Mouse (Mus musculus): ENCODE measurements around the gene Dscaml1. TPM values are rescaled to one million over a fixed set of nuclear protein-coding genes. Genes with fewer than 3 reads are reported as not detected.

Dscaml1 gene
- polyA plus RNA-seq, 1 experiment: 11.3 TPM

DNA sequence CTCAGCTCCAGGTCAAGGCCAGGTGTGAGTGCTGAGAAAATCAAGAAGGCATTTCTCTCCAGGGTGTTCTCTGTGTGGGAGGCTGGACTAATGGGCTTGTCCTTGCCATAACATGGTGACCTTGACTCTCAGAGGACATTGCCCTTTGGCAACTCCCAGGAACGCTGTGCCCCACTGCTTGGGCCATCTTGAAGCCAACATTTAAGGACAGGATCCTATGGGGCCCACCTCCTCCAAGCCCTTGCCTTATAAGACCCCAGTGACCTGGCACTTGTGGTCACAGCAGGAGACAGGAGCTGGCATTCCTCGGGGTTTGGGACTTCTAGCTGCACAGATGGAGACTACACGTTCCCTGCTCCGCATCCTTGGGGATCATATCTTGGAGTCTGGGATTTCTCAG lies 27.0 kb upstream of the Dscaml1 start, which contains the start of gene Fxyd2:
Fxyd2 (plus strand) TSS at position 236 of the 400 bp plus-strand sequence.
- DNase-seq: no peak
- no peaks in the 10 kb centered on the region for H3K36me3 ChIP-seq (ENCODE audit: control insufficient read depth, insufficient read depth, low read length)
- H3K27ac ChIP-seq (ENCODE audit: control insufficient read depth, insufficient read depth, low read length): no peak within 1 kb of the TSS
- TF ChIP-seq POLR2A (IDR thresholded peaks at IDR 0.05; ENCODE audit: control insufficient read depth, extremely low read depth, insufficient read depth, low read length, poor library complexity): no peak
- TF ChIP-seq CTCF (IDR thresholded peaks at IDR 0.05; ENCODE audit: borderline replicate concordance, control insufficient read depth, extremely low read depth, insufficient read depth, low read length, poor library complexity): no peak
- H3K4me1 ChIP-seq (replicated peaks; ENCODE audit: control insufficient read depth, insufficient read depth, low read length): no peaks in the 10 kb centered on the region
- H3K27me3 ChIP-seq (ENCODE audit: control insufficient read depth, insufficient read depth, low read length): no peaks in the 10 kb centered on the region
- 84% methylated on average over 4 of the region's 4 CpGs for WGBS
- no peak within 1 kb of the TSS for H3K4me3 ChIP-seq (ENCODE audit: control insufficient read depth, insufficient read depth, low read length)

DNA sequence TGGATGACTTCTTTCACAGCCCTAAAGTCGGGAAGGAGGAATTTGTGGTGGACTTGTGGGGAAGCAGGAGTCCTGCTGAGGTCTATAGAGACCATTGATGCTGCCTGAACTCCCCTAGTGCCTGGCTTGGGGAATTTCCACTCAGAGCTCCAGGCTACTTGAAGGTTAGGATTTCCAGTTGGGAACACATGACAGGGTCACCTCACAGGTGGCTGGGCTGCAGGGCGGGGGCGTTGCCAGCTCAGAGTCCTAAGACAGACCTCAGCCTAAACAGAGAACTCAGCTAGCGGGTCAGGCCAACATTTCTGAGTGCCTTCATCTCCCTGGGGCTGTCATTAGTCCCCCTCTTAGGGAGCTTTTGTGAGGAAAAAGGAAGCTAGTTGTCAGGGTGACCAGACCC lies 24.6 kb upstream of the Dscaml1 start:
- Histone ChIP-seq H3K4me1 (replicated peaks; ENCODE audit: control insufficient read depth, insufficient read depth, low read length) (no peaks in the 10 kb centered on the region), H3K36me3 (ENCODE audit: control insufficient read depth, insufficient read depth, low read length) (no peaks in the 10 kb centered on the region), H3K27ac (ENCODE audit: control insufficient read depth, insufficient read depth, low read length) (no peak overlapping the region), H3K27me3 (ENCODE audit: control insufficient read depth, insufficient read depth, low read length) (no peaks in the 10 kb centered on the region), H3K4me3 (ENCODE audit: control insufficient read depth, insufficient read depth, low read length) (no peak overlapping the region)
- TF ChIP-seq POLR2A (IDR thresholded peaks at IDR 0.05; ENCODE audit: control insufficient read depth, extremely low read depth, insufficient read depth, low read length, poor library complexity) (no peak), CTCF (IDR thresholded peaks at IDR 0.05; ENCODE audit: borderline replicate concordance, control insufficient read depth, extremely low read depth, insufficient read depth, low read length, poor library complexity) (no peak)
- DNase-seq: no peak
- 72% methylated on average over 4 of the region's 4 CpGs for WGBS

DNA sequence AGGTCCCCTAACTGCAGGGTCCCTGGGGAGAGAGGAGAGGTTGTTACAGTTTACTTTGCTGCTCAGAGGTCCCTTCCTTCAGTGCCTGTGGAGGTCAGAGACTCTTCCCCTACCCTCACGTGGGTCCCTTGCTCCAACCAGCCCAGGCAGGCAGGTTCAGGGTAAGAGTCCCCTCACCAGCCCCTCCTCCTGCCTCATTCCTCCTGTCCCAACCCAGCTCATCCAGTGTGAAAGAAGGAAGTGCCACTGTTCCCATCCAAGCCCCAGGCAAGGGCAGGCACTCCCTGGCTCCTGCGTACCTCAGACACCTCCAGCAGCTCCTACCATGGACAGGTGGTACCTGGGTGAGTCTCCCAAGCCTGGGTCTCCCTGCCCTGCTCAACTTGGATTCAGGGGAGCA lies 23.5 kb upstream of the Dscaml1 start:
- no peak for TF ChIP-seq CTCF (IDR thresholded peaks at IDR 0.05; ENCODE audit: borderline replicate concordance, control insufficient read depth, extremely low read depth, insufficient read depth, low read length, poor library complexity)
- no peak for TF ChIP-seq POLR2A (IDR thresholded peaks at IDR 0.05; ENCODE audit: control insufficient read depth, extremely low read depth, insufficient read depth, low read length, poor library complexity)
- no peak for DNase-seq
- Histone ChIP-seq H3K27ac (ENCODE audit: control insufficient read depth, insufficient read depth, low read length) (no peak overlapping the region), H3K27me3 (ENCODE audit: control insufficient read depth, insufficient read depth, low read length) (no peaks in the 10 kb centered on the region), H3K4me1 (replicated peaks; ENCODE audit: control insufficient read depth, insufficient read depth, low read length) (no peaks in the 10 kb centered on the region), H3K36me3 (ENCODE audit: control insufficient read depth, insufficient read depth, low read length) (no peaks in the 10 kb centered on the region), H3K4me3 (ENCODE audit: control insufficient read depth, insufficient read depth, low read length) (no peak overlapping the region)
- 54% methylated on average over 2 of the region's 2 CpGs for WGBS

DNA sequence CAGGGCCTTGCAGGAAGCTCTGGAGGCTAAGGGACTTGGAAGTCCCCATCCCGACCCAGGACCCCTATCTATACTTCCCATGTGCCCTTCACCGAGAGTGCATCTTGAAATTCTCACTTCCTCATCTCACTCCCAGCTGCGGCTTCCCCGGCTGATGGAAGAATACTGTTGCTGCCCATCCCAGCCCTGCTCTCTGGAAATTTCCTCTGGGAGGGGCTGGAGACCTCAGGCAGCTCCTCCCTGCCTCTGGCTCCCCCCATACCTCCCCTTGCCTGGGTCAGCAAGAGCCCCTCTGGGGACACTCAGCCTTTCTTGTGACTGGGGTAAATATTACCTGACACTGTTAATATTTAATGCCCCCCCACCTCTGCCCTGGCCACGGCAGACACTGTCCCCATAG lies 20.7 kb upstream of the Dscaml1 start:
- Histone ChIP-seq H3K27me3 (ENCODE audit: control insufficient read depth, insufficient read depth, low read length) (no peaks in the 10 kb centered on the region), H3K4me1 (replicated peaks; ENCODE audit: control insufficient read depth, insufficient read depth, low read length) (no peaks in the 10 kb centered on the region), H3K27ac (ENCODE audit: control insufficient read depth, insufficient read depth, low read length) (no peak overlapping the region), H3K36me3 (ENCODE audit: control insufficient read depth, insufficient read depth, low read length) (no peaks in the 10 kb centered on the region), H3K4me3 (ENCODE audit: control insufficient read depth, insufficient read depth, low read length) (no peak overlapping the region)
- no peak for TF ChIP-seq CTCF (IDR thresholded peaks at IDR 0.05; ENCODE audit: borderline replicate concordance, control insufficient read depth, extremely low read depth, insufficient read depth, low read length, poor library complexity)
- TF ChIP-seq POLR2A (IDR thresholded peaks at IDR 0.05; ENCODE audit: control insufficient read depth, extremely low read depth, insufficient read depth, low read length, poor library complexity): no peak
- 49% methylated on average over 5 of the region's 5 CpGs for WGBS
- no peak for DNase-seq

DNA sequence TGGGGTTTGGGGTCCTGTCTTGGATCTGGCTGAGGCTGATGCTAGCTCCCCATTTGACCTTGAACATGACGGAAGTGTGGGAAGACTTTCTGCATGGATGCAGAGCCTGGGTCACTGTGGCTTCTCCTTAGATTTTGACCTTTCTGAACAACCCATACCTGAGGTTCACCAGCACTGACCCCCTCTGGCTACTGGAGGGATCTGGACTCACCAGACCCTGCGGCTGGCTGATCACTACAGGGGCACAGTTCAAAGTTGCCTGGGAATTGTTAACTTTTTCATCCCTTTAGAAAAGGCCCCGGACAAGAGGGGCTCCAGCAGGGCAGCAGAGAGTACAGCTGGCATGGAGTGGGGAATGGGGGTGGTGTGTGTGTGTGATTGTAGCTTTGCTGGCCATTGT lies 19.6 kb upstream of the Dscaml1 start:
- TF ChIP-seq POLR2A (IDR thresholded peaks at IDR 0.05; ENCODE audit: control insufficient read depth, extremely low read depth, insufficient read depth, low read length, poor library complexity): no peak
- no peak for TF ChIP-seq CTCF (IDR thresholded peaks at IDR 0.05; ENCODE audit: borderline replicate concordance, control insufficient read depth, extremely low read depth, insufficient read depth, low read length, poor library complexity)
- Histone ChIP-seq H3K4me3 (ENCODE audit: control insufficient read depth, insufficient read depth, low read length) (no peak overlapping the region), H3K27ac (ENCODE audit: control insufficient read depth, insufficient read depth, low read length) (no peak overlapping the region), H3K36me3 (ENCODE audit: control insufficient read depth, insufficient read depth, low read length) (no peaks in the 10 kb centered on the region), H3K4me1 (replicated peaks; ENCODE audit: control insufficient read depth, insufficient read depth, low read length) (no peaks in the 10 kb centered on the region), H3K27me3 (ENCODE audit: control insufficient read depth, insufficient read depth, low read length) (no peaks in the 10 kb centered on the region)
- WGBS: 97% methylated on average over 3 of the region's 3 CpGs
- DNase-seq: no peak

DNA sequence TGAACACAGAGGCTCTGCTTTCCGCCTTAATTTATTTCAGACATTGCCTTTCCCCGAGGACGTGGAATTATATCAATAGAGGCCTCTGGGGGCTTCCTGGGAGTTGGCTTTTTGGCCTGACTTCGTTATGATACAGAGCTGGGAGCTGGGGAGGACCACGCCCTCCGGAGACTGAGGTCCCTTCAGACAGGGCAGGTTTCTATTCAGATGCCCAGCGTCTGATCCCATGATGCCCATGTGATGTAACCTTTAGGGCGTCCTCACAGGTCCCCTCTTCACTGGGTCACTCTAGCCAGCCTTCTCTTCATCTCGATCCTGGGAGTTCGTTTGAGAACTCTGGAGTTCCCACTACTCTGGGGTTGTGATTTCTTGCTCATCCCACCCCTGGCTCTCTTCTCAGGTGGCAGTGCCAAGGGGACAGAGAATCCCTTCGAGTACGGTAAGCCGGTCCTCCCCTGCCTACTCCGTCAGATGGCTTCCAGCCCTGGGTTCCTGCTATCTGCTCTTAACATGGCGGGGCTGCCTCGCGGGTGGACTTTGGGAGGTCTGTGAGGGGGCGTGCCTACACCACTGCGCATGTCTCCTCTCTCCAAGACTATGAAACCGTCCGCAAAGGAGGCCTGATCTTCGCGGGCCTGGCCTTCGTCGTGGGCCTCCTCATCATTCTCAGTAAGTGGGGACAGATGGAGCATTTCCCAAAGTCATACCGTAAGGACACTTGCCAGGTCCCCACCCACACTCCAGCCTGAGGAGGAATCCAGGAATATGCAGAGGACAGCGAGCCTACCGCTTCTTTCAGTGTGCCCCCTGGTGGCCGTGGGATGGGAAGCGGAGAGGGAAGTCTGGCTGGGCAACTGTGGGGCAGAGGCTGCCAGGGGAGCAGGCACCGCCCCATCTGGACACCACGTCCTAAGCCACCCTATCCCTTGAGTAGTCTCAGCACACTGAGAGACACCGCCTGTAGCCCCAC lies 18.4 kb upstream of the Dscaml1 start:
- peak; percentile 96 for TF ChIP-seq CTCF (IDR thresholded peaks at IDR 0.05; ENCODE audit: borderline replicate concordance, control insufficient read depth, extremely low read depth, insufficient read depth, low read length, poor library complexity)
- TF ChIP-seq POLR2A (IDR thresholded peaks at IDR 0.05; ENCODE audit: control insufficient read depth, extremely low read depth, insufficient read depth, low read length, poor library complexity): no peak
- DNase-seq: peak; percentile 64
- Histone ChIP-seq H3K4me1 (replicated peaks; ENCODE audit: control insufficient read depth, insufficient read depth, low read length) (peaks cover 4% of the 10 kb centered on the region; the same call in 1 of the 2 replicates), H3K27ac (ENCODE audit: control insufficient read depth, insufficient read depth, low read length) (no peak overlapping the region), H3K27me3 (ENCODE audit: control insufficient read depth, insufficient read depth, low read length) (no peaks in the 10 kb centered on the region), H3K36me3 (ENCODE audit: control insufficient read depth, insufficient read depth, low read length) (no peaks in the 10 kb centered on the region), H3K4me3 (ENCODE audit: control insufficient read depth, insufficient read depth, low read length) (peak overlapping the region; percentile 35)
- WGBS: 49% methylated on average over 33 of the region's 33 CpGs

Measured in thymus, adult 2 months (tissue).